Mouse (Mus musculus) ES-Bruce4 (cell line): ENCODE results near the gene Ddx6.

Experiments used
- CTCF ChIP-seq: IDR thresholded peaks from one replicate; pipeline ENCODE4 v1.8.1; 2011; ENCODE audit warnings: low read depth, low read length
- EP300 ChIP-seq: IDR thresholded peaks from 2 replicates; pipeline ENCODE4 v1.6.1; 2011; ENCODE audit warnings: low read depth, low read length; ENCODE audit not compliant: insufficient read depth
- POLR2A ChIP-seq: IDR thresholded peaks from one replicate; pipeline ENCODE4 v1.8.1; 2011; ENCODE audit warnings: low read length; ENCODE audit not compliant: insufficient read depth

- TF ChIP-seq EP300 (no peak), POLR2A (no peak), CTCF (no peak)
These were observed at the start of gene Ddx6 for GRCm38 (mm10) chr9:44604779-44605615.
